Mouse (Mus musculus) heart, adult 2 months (tissue): ENCODE data around the gene Slc35f6.

Experiments
- CTCF ChIP-seq: fragments of 200-600 bp; IDR thresholded peaks from 2 replicates; pipeline ENCODE4 v1.8.1; 2022; ENCODE audit warnings: antibody characterized with exemption, mild to moderate bottlenecking, moderate library complexity
- EP300 ChIP-seq: fragments of 200-500 bp; IDR thresholded peaks from 2 replicates; pipeline ENCODE4 v1.6.1; 2011; ENCODE audit warnings: low read depth, low read length, control low read depth; ENCODE audit not compliant: insufficient read depth

- no peak for TF ChIP-seq CTCF
- no peak for TF ChIP-seq EP300
These were observed 31.9 kb upstream of the Slc35f6 start for GRCm38 (mm10) chr5:30615819-30616218.
